Mouse (Mus musculus): Measurements from ENCODE around the gene Hyls1. TPM values are rescaled to one million over a fixed set of nuclear protein-coding genes. Genes with fewer than 3 reads are reported as not detected.

Hyls1 gene
- total and polyA plus RNA-seq, 2 experiments from 2014 or later = 9.5 to 9.7 TPM

DNA sequence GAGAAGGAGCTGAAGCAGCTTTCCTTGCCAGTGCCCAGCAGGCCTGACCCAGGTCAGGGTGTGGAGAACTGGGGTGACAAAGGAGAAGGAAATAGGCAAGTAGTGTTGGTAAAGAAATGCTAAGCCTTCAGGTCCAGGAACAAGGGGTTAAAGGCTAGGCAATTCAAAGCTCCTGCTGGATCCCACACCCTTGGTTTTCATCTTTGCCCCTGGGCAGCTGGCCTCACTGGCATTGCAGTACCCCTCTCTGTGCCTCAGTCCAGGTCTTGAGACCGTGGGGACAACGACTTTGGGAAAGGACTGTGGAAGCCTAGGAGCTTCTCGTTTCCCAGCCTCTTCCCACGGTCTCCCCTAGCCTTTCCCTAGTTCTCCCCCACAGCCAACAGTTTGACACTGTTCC is 56.3 kb downstream of the Hyls1 start:
- no peak overlapping the region for H3K9ac ChIP-seq (replicated peaks; ENCODE audit: low read length)
- H3K9me3 ChIP-seq (ENCODE audit: low read length) = no peaks in the 10 kb centered on the region
- TF ChIP-seq CTCF (IDR thresholded peaks at IDR 0.05; ENCODE audit: low read depth) = no peak
- H3K4me2 ChIP-seq (ENCODE audit: low read depth, low read length) = no peak overlapping the region
- no peaks in the 10 kb centered on the region for H3K36me3 ChIP-seq (ENCODE audit: insufficient read depth, low read length)
- 81% methylated on average over 4 of the region's 4 CpGs for WGBS
- no peaks in the 10 kb centered on the region for H3K4me1 ChIP-seq (ENCODE audit: insufficient read depth, low read length)
- DNase-seq (ENCODE audit: low spot score) (no peak), ATAC-seq (no peak)
- no peaks in the 10 kb centered on the region; the same call in 1 of the 2 replicates for H3K27me3 ChIP-seq (ENCODE audit: insufficient read depth, low read length)
- no peak overlapping the region for H3K27ac ChIP-seq
- no peak overlapping the region for H3K4me3 ChIP-seq (ENCODE audit: low read length)

Other genes with a start within 250 kb of the Hyls1 start
- gene Cdon, start 149.3 kb downstream of the Hyls1 start, total RNA-seq (2014; rRNA removed) = 10.6 and 11.1 TPM in 2 replicates
- gene Cdon, start 149.3 kb downstream of the Hyls1 start, polyA plus RNA-seq (2015; fragmentation: Nextera tagmentation; extraction: Ambion mirVana) = 1.0 and 1.7 TPM in 2 replicates
- gene Gm1113, start 52.1 kb downstream of the Hyls1 start, total RNA-seq (2014; rRNA removed) = not detected in 2 replicates
- not detected in 2 replicates for gene Gm1113, start 52.1 kb downstream of the Hyls1 start, polyA plus RNA-seq (2015; fragmentation: Nextera tagmentation; extraction: Ambion mirVana)
- gene Ddx25, start 11.9 kb downstream of the Hyls1 start, total RNA-seq (2014; rRNA removed) = 19.7 and 19.8 TPM in 2 replicates
- gene Ddx25, start 11.9 kb downstream of the Hyls1 start, polyA plus RNA-seq (2015; fragmentation: Nextera tagmentation; extraction: Ambion mirVana) = 23.3 and 24.4 TPM in 2 replicates
- 8.3 and 10.2 TPM in 2 replicates for gene Pus3, start 11.8 kb downstream of the Hyls1 start, total RNA-seq (2014; rRNA removed)
- 12.2 and 13.7 TPM in 2 replicates for gene Pus3, start 11.8 kb downstream of the Hyls1 start, polyA plus RNA-seq (2015; fragmentation: Nextera tagmentation; extraction: Ambion mirVana)
- gene Pate2, start 114 bp downstream of the Hyls1 start, total RNA-seq (2014; rRNA removed) = 0.47 and 0.79 TPM in 2 replicates
- 0.41 and 0.67 TPM in 2 replicates for gene Pate2, start 114 bp downstream of the Hyls1 start, polyA plus RNA-seq (2015; fragmentation: Nextera tagmentation; extraction: Ambion mirVana)
- gene Pate4, start 41.5 kb upstream of the Hyls1 start, total RNA-seq (2014; rRNA removed) = not detected in 2 replicates
- gene Pate4, start 41.5 kb upstream of the Hyls1 start, polyA plus RNA-seq (2015; fragmentation: Nextera tagmentation; extraction: Ambion mirVana) = not detected in 2 replicates
- not detected in 2 replicates for gene Pate3, start 77.8 kb upstream of the Hyls1 start, total RNA-seq (2014; rRNA removed)
- not detected in 2 replicates for gene Pate3, start 77.8 kb upstream of the Hyls1 start, polyA plus RNA-seq (2015; fragmentation: Nextera tagmentation; extraction: Ambion mirVana)
- not detected in 2 replicates for gene Pate1, start 117.0 kb upstream of the Hyls1 start, total RNA-seq (2014; rRNA removed)
- gene Pate1, start 117.0 kb upstream of the Hyls1 start, polyA plus RNA-seq (2015; fragmentation: Nextera tagmentation; extraction: Ambion mirVana) = not detected in 2 replicates
- not detected in 2 replicates for gene Gm17677, start 170.7 kb upstream of the Hyls1 start, total RNA-seq (2014; rRNA removed)
- not detected in 2 replicates for gene Gm17677, start 170.7 kb upstream of the Hyls1 start, polyA plus RNA-seq (2015; fragmentation: Nextera tagmentation; extraction: Ambion mirVana)
- not detected in 2 replicates for gene Gm17727, start 207.7 kb upstream of the Hyls1 start, total RNA-seq (2014; rRNA removed)
- gene Gm17727, start 207.7 kb upstream of the Hyls1 start, polyA plus RNA-seq (2015; fragmentation: Nextera tagmentation; extraction: Ambion mirVana) = not detected in 2 replicates
- gene Gm27235, start 219.7 kb upstream of the Hyls1 start, total RNA-seq (2014; rRNA removed) = not detected in 2 replicates
- not detected in 2 replicates for gene Gm27235, start 219.7 kb upstream of the Hyls1 start, polyA plus RNA-seq (2015; fragmentation: Nextera tagmentation; extraction: Ambion mirVana)
- gene D730048I06Rik, start 219.7 kb upstream of the Hyls1 start, total RNA-seq (2014; rRNA removed) = not detected in 2 replicates
- gene D730048I06Rik, start 219.7 kb upstream of the Hyls1 start, polyA plus RNA-seq (2015; fragmentation: Nextera tagmentation; extraction: Ambion mirVana) = not detected in 2 replicates

Data from hindbrain, postnatal 0 days (tissue).